Mouse (Mus musculus) thymus, postnatal 10 days (tissue): ENCODE measurements around the gene Gm44511.
"Not testable (repeated sequence)": the region's sequence is repeated elsewhere in the genome, so short reads cannot be mapped to it uniquely, and the experiment has no call there.

Source experiments
- DNase-seq, 2 experiments: peaks; one replicate each; pipeline ENCODE4 v3.0.0; 2021; ENCODE audit warnings: low spot score in 2 of 2

The Gm44511 gene

DNA sequence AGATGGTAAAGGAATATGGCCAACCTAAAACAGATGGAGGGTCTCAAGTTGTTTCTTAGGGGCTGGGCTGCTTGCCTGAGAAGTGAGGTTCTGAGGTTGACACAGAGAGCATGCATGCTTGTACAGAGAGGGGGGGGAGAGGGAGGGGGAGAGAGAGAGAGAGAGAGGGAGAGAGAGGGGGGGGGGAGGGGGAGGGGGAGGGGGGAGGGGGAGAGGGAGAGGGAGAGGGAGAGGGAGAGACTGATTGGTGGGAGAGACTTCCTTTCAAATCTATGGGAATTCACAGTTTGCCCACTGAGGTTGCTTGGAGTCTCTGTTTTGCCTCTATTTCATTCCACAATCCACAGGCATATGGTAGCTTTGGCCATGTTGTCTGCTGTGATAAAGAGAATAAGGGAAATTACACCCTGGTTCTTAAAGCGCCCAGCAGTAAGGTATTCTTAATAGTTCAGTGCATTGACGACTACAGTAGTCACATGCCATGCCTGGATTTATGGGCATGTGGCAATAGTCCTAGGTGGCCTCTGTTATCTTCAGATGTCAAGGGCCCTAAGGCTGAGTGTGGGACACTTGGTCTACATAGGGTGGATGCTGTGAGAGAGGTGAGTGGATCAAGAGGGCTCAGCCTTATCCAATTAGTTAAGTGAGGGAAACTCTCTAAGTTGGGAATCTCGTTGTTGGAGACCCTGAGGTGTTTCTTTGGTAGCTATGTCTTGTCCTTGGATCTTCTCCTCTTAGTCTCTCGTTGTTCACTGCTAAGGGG, 15.4 kb upstream of the Gm44511 start:
- DNase-seq: no peak

- not testable (repeated sequence) for DNase-seq
Observed at GRCm38 (mm10) chr6:128840669-128841068, 14.6 kb upstream of the Gm44511 start.

DNA sequence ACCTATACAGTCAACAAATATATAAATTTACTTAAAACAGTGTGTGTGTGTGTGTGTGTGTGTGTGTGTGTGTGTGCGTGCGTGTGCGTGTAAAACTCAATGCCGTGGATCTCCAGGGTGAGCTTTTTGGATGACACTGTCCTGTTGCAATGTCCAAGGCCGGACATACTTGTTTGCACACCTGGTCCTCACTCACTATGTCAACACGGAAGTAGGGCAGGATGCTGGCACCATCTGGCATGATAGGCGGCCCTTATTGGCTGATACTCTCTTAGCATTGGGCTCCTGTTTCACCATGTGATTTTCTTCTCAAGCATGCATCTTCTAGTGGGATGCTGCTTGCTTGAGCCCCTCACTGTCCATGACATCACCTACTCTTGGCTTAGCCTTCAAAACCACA, 13.8 kb upstream of the Gm44511 start:
- DNase-seq: no peak

- DNase-seq: peak; percentile 86 to 93
Observed at GRCm38 (mm10) chr6:128839266-128839771, 13.2 kb upstream of the Gm44511 start.

GRCm38 (mm10) chr6:128838342-128839265, 12.5 kb upstream of the Gm44511 start:
- DNase-seq: peak; percentile 82 to 89

DNA sequence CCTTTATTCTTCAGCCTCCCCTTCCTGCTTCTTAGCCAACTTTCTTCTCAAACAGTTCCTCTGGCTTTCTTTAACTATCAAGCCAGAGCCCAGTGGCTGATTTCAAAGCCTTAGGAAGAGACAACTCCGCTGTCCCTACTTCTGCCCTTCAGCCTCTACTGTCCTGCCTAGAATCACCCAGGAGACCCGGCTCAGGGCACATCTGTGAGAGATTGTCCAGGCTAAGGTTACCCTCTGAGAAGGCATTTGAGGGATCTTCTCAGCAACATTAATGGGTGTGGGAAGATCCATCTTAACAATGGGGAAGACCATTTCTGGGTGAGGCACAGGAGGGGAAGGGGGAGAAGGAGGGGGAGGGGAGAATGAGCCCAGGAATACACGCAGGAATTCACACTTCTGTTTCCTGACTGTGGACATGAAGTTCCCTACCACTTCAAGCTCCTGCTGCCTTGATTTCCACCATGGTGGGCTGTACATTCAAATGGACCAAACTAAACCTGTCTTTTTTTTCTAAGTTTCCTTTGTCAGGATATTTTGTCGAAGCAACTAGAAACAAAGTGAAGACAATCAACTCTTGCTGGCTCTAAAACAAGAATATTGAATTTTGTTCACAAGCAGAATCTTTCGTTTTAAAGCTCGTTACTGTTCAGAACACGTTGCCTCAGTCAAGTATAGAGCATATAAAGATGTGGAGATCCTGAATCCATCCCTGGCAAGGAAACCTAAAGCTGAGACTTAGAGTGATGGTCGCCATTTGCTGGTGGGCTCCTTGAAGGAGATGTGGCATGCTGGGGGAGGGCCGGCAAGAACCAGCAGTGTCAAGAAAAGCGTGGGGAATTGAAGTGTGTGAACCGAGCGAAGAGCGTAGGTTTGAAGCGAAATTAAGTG, 11.6 kb upstream of the Gm44511 start:
- no peak for DNase-seq

GRCm38 (mm10) chr6:128836955-128837334, 10.8 kb upstream of the Gm44511 start:
- no peak for DNase-seq

DNA sequence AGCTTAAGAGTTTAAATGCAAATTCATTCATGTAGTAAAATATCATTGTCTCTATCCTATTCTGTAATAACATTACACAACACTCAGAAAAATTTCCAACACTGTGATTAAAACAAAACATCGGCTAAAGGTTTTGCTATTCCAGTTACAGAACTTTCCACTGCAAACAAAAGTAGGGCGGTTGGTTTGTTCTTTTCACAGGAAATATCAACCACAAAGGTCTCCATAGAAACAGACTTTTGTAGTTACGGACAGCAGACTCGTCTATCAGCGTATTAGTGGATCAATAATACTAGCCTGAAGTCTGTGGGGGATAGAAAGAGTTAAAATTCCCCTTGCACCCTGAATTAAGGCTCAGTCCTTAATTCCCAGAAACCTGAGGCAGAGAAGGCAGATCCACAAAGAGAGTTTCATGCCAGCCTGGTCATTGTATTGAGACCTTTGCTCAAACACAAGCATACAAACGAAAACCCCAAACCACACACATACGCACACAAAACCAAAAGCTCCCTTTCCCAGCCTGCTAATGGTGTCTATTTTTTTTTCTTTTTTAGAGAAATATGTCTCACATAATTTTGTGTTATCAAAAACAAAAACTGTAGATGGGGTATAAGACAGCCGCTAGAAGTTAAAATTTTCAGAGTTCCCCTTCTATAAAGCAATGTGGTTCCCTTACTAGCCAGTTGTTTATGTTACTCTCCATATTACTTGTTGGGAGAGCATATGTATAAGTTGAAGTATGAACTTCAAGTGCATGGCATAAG, 10.3 kb upstream of the Gm44511 start:
- no peak for DNase-seq

GRCm38 (mm10) chr6:128835571-128835970, 9.5 kb upstream of the Gm44511 start:
- no peak for DNase-seq

- DNase-seq: no peak
Observed at GRCm38 (mm10) chr6:128833046-128833445, 6.9 kb upstream of the Gm44511 start.

- DNase-seq: no peak
Observed at GRCm38 (mm10) chr6:128829837-128830236, 3.7 kb upstream of the Gm44511 start.

- DNase-seq: no peak
Observed at GRCm38 (mm10) chr6:128826781-128827180, 666 bp upstream of the Gm44511 start.

DNA sequence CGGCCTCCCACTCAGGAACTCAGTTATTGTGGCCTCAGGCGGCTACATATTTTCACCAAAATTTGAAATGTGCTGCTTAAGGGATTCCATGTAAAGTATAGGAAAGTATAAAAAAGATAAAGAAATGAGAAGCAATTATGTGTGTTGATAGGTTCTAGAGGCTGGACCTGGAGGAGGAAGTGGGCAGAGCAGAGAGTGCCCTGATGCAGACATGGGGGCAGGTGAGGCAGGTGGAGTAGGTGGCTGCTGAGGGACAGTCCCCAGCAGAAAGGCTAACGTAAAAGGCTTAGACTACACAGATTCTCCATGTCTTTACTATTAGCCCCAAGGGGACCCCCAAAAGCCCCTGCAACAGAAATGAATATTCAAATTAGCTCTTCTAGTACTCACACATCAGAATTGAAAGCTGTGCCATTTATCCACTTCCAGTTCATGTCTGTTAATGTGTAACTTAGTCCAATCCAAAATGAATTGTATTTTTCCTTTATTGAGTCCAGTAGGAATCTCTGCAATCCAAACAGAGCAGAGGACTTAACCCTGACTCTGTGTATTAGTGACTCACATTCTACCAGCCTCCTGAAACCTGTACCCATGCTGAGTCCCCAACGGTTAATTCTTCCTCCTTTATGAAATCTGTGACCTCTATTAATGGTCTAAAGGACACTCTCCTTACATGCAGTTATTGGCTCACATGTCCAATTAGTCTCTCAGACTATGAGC, 7.9 kb downstream of the Gm44511 start:
- DNase-seq: no peak

DNA sequence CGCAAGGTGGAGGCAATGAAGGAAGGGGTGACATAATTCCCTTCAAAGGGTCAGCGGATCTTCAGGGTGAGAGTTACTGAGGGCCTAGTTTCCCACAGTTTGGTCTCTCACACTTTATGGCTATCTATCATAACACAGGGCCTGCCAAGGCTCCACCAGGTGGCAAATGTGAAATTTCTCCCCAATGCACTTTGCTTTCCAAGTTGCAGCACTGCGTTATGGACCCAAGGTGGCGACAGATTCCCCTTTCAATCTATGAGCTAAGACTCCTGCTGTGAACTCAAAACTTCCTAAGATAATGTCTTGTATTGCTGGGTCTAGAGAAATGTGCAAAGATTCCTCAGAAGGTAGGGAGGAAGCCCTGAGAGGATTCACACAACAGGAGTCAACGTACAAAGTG, 17.6 kb downstream of the Gm44511 start:
- peak; percentile 64 to 72 for DNase-seq

GRCm38 (mm10) chr6:128807021-128807420, 19.1 kb downstream of the Gm44511 start:
- DNase-seq: peak in 1 of 2 experiments; percentile 51

DNA sequence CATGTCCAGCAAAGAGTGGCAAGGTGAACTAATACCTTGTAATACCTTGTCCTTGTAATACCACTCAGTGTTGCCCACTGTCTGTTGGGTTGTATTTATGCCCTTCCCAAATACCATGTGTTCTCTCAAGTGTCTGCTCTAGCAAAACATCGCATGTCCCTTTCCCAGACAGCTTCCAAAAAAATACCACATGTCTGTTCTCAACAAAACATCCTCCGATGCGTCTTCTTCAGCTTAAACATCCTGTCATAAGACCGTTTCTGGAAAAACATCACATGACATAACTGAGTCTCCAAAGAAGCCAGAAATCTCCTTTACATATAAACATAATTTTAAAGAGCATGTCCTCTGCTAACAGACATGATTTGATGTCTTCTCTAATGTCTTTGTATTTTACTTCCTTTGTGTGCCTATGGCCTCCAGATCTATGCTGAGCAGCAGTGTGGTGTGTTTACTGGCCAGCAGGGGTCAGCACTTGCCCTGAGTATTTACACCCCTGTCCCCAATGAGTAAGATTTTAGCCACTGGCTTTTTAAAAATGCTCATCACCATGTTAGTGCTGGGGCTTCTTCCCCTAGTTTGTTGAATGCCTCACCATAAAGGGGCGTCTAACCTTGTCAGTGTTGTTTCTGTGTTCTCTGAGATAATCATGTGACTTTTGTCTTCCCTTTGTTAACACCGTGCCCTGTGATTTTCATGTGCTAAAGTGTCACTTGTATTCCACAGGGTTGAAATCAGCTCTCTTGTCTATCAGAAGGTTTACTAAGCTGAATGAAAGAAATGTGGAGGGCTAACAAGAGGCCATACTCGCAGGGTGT, 21.1 kb downstream of the Gm44511 start:
- peak; percentile 53 to 67 for DNase-seq

DNA sequence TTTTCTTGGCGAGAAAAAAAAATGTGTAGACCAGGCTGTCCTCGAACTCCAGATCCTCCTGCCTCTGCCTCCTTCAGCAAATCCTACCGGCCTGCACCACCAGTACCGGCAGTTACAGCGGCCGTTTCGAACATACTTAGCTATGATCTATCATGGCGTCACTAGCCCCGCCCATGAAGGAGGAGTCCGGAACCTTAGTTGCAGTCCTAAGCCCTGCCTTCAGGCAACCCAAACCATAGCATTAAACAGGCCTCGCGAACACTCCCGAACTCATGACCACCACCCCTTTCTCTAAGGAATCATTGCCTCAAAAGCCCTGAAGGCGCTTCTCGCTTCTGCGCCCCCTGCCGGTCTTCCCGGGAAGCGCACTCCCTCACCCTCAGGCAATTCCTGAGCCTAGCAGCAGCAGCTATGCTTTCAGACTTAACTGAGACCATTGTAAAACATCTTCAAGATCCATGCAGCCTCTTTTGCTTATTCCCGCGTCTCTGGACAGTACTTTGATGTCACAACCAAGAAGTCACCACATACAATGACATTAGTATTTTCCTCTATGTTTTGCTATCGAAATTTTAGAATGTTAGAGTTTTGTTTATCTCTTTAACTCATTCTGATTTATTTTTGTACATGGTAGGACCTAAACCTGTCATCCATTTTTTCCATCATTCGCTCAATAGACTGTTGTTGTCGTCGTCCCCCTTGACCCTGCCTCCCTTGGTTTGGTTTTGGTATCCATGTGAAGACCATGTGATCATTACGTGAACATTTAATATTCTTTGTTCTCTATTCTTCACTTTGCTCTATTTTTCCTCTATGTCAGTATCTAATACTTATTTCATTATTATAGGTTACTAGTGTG, 22.9 kb downstream of the Gm44511 start:
- peak; percentile 90 to 96 for DNase-seq

DNA sequence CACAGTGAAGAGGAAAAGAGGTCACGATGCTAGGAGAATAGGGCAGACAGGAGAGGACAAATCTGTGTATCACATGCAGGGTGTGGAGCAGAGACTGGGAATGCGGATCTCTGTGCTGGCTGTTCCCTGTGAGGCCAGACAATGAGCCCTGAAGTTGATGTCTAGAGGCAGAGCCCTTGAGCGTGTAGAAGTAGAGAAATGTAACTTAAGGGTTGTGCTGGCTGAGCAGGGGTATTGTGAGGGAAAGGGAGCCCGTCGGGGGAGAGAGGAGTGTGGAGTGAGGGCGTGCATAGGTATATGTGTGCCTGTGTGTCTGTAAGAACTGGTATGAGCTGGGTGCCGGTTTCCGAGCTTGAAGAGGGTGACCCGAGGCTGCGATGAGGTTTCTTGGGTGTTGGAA, 23.6 kb downstream of the Gm44511 start:
- DNase-seq: no peak
